Mouse (Mus musculus): ENCODE data around the gene Ptcra. TPM values are rescaled to one million over a fixed set of nuclear protein-coding genes. Genes with fewer than 3 reads are reported as not detected.
A peak's percentile ranks its signal among the peaks of the same experiment; 100 is the strongest.

The Ptcra gene
- polyA plus RNA-seq, 1 experiment: not detected

DNA sequence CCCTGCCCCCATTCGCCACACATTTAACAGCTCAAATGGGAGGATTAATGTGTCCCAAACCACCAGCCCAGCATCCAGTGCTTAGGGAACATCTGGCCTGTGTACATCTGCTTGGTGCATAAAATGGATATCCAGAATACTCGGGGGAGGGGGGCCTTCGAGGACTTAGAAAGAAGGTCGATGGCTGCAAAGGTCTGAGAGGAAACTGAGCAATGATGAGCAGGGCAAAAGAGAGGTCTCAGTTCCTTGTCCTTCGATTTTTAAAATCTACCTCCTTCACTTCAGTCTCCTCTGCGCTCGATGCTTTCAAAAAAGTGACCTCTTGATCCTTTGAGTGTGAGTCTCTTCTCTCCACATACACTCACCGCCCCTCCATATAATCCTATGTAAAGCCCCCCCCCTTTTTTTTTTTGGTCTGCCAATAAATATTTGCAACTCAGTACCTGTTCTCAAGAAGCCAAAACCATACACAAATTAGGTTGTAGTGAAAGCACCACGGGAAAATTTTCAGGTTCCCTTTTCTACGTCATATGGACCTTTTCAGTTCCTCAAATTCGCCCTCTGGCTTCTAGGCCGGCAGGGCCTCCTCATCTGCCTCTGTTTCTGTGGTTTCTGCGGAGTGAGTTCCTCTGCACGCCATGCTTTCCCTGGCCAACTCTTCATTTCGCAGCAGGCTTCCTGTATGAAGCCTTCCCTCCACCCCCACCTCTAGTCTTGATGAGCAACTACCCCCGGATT, 12.3 kb downstream of the Ptcra start:
- Histone ChIP-seq H3K4me1 (ENCODE audit: control insufficient read depth, insufficient read depth, low read length) (no peaks in the 10 kb centered on the region), H3K4me3 (replicated peaks; ENCODE audit: extremely low read depth, low read depth, low read length) (peak overlapping the region; percentile 86)
- no peak for DNase-seq
- TF ChIP-seq CTCF (IDR thresholded peaks at IDR 0.05; ENCODE audit: insufficient read depth, low read length) (no peak), POLR2A (IDR thresholded peaks at IDR 0.05; ENCODE audit: borderline replicate concordance, extremely low read depth, low read depth, low read length) (no peak)
- 17% methylated on average over 16 of the region's 16 CpGs for WGBS

DNA sequence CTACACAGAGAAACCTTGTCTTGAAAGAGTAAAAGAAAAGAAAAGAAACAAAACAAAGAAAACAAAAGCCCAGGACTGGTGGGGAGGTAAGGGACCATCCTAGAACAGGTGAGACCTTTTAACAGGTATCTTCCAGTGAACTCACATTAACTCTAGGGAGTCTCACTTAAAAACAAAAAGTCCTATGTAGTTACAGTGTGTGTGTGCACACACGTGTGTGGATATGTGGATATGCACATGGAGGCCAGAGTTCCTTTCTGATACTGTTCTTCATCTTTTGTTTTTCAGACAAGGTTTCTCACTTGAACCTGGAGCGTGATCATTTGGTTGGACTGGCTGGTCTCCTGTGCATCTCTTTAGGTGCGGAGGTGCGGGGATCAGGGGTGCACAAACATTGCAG, 12.9 kb downstream of the Ptcra start:
- no peak overlapping the region for H3K4me3 ChIP-seq (replicated peaks; ENCODE audit: extremely low read depth, low read depth, low read length)
- 89% methylated on average over 4 of the region's 4 CpGs for WGBS
- H3K4me1 ChIP-seq (ENCODE audit: control insufficient read depth, insufficient read depth, low read length): no peaks in the 10 kb centered on the region
- no peak for TF ChIP-seq POLR2A (IDR thresholded peaks at IDR 0.05; ENCODE audit: borderline replicate concordance, extremely low read depth, low read depth, low read length)
- TF ChIP-seq CTCF (IDR thresholded peaks at IDR 0.05; ENCODE audit: insufficient read depth, low read length): no peak
- DNase-seq: no peak

DNA sequence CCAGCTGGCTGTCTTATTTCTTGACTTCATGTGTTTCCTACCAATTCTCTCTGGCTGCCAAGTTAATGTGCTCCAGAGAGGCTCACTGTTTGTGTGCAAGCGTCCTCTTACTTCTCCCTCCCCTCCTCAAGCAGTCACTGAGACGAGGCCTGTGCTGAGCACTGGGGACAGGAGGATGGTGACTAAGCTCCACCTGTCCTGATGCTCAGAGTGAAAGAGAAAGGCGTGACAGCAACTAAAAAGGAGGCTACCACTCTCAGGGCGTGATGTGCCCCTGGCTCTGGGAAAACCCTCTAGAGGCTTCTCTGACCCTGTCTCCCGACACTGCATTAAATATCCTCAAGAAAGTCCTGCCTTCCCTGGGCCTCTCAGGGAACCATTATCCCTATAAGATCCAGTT, 14.2 kb downstream of the Ptcra start:
- Histone ChIP-seq H3K4me1 (ENCODE audit: control insufficient read depth, insufficient read depth, low read length) (no peaks in the 10 kb centered on the region), H3K4me3 (replicated peaks; ENCODE audit: extremely low read depth, low read depth, low read length) (no peak overlapping the region)
- TF ChIP-seq CTCF (IDR thresholded peaks at IDR 0.05; ENCODE audit: insufficient read depth, low read length) (no peak), POLR2A (IDR thresholded peaks at IDR 0.05; ENCODE audit: borderline replicate concordance, extremely low read depth, low read depth, low read length) (no peak)
- DNase-seq: no peak
- WGBS: 85% methylated on average over 5 of the region's 5 CpGs

DNA sequence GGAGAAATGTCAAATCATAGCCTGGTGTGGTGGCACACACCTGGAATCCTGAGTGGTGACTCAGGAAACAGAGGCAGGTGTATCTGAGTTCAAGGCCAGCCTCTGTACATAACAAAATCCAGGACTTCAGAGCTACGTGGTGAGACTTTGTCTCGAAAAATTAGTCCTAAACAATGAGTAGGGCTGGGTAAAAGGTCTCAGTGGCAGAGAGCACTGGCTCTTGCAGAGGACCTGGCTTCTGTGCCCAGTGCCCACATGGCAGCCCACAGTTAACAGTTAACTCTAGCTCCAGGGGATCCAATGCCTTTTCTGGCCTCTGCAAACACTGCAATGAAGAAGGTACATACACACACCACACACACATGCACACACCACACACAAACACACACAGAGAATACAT, 15.7 kb downstream of the Ptcra start:
- Histone ChIP-seq H3K4me1 (ENCODE audit: control insufficient read depth, insufficient read depth, low read length) (no peaks in the 10 kb centered on the region), H3K4me3 (replicated peaks; ENCODE audit: extremely low read depth, low read depth, low read length) (no peak overlapping the region)
- no peak for DNase-seq
- WGBS: 82% methylated on average over 2 of the region's 2 CpGs
- TF ChIP-seq POLR2A (IDR thresholded peaks at IDR 0.05; ENCODE audit: borderline replicate concordance, extremely low read depth, low read depth, low read length) (no peak), CTCF (IDR thresholded peaks at IDR 0.05; ENCODE audit: insufficient read depth, low read length) (no peak)

DNA sequence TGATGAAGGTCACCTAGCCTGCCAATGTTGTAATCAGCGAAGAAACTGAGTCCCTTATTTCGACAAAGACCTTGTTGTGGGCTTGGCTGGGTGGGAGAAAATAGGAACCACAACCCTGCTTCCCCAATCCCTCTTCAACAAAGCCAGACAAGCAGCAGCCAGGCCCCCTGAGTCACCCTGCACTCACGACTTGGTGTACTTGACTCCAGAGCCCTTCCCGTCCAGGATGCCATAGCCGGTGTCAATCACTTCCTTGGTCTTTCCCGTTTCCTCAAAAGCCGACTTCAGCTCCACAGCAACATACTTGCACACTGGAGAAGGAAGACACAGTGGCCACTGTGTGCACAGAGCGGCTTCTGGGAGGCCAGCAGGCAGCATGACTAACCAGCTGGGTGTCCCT, 16.3 kb downstream of the Ptcra start:
- 72% methylated on average over 8 of the region's 8 CpGs for WGBS
- TF ChIP-seq CTCF (IDR thresholded peaks at IDR 0.05; ENCODE audit: insufficient read depth, low read length) (no peak), POLR2A (IDR thresholded peaks at IDR 0.05; ENCODE audit: borderline replicate concordance, extremely low read depth, low read depth, low read length) (no peak)
- no peak for DNase-seq
- Histone ChIP-seq H3K4me3 (replicated peaks; ENCODE audit: extremely low read depth, low read depth, low read length) (no peak overlapping the region), H3K4me1 (ENCODE audit: control insufficient read depth, insufficient read depth, low read length) (no peaks in the 10 kb centered on the region)

DNA sequence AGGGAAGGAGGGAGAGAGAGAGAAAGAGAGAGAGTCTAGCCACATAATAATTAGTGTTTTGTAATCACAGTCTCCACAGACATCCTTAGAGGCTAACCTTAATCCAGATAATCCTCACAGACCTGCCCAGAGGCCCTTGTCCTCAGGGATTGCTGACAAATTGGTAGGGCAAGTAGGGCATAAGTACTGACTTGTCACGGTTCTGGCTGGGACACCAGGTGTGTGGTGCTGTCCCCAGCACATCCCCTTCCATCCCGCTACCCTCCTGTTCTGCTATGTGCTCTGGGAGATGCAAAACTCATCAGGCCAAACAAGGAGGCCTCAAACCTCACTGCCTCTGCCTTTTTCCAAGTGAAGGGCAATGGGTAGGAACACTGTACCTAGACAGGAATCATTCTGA, 18.0 kb downstream of the Ptcra start:
- WGBS: 91% methylated on average over 2 of the region's 2 CpGs
- TF ChIP-seq POLR2A (IDR thresholded peaks at IDR 0.05; ENCODE audit: borderline replicate concordance, extremely low read depth, low read depth, low read length): no peak
- TF ChIP-seq CTCF (IDR thresholded peaks at IDR 0.05; ENCODE audit: insufficient read depth, low read length): no peak
- Histone ChIP-seq H3K4me3 (replicated peaks; ENCODE audit: extremely low read depth, low read depth, low read length) (no peak overlapping the region), H3K4me1 (ENCODE audit: control insufficient read depth, insufficient read depth, low read length) (no peaks in the 10 kb centered on the region)
- DNase-seq: no peak

DNA sequence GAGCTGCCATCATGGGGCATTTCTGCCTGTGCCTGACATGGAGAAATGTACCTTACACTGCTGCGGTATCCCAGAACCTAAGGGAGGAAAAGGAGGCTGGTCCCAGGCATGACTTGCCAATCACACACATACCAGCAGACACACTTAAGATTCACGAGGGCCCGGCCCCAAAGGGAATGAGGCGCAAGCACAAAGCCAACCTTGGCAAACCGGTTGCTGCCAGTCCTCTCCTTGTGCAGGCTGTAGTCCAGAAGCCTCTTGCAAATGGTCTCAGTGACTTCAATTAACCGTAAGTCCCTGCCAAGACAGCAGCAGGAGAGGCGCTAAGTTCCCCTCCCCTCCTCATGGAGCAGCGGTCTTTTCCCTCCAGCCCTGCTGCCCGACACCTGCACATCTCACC, 20.5 kb downstream of the Ptcra start:
- H3K4me1 ChIP-seq (ENCODE audit: control insufficient read depth, insufficient read depth, low read length): no peaks in the 10 kb centered on the region
- peak; percentile 43 for DNase-seq
- no peak for TF ChIP-seq CTCF (IDR thresholded peaks at IDR 0.05; ENCODE audit: insufficient read depth, low read length)
- TF ChIP-seq POLR2A (IDR thresholded peaks at IDR 0.05; ENCODE audit: borderline replicate concordance, extremely low read depth, low read depth, low read length): no peak
- 75% methylated on average over 9 of the region's 9 CpGs for WGBS
- no peak overlapping the region for H3K4me3 ChIP-seq (replicated peaks; ENCODE audit: extremely low read depth, low read depth, low read length)

DNA sequence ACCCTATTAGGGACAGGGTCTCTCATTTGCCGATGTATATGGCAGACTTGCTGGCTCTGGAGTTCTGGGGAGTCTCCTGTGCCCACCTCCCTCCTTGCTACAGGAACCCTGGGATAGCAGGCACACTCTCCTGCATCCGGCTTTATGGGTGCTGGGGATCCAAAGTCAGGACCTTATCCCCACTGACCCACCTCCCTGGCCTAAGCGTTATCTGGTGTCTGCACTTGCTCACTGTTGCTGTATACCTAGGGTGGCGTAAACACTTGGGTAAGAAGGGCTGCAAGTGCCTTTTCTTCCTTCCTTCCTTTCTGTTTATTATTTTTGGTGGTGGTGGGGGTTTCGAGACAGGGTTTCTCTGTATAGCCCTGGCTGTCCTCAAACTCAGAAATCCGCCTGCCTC, 22.2 kb downstream of the Ptcra start:
- TF ChIP-seq CTCF (IDR thresholded peaks at IDR 0.05; ENCODE audit: insufficient read depth, low read length): no peak
- no peak for TF ChIP-seq POLR2A (IDR thresholded peaks at IDR 0.05; ENCODE audit: borderline replicate concordance, extremely low read depth, low read depth, low read length)
- no peak for DNase-seq
- no peaks in the 10 kb centered on the region for H3K4me1 ChIP-seq (ENCODE audit: control insufficient read depth, insufficient read depth, low read length)
- no peak overlapping the region for H3K4me3 ChIP-seq (replicated peaks; ENCODE audit: extremely low read depth, low read depth, low read length)
- WGBS: 80% methylated on average over 6 of the region's 6 CpGs

DNA sequence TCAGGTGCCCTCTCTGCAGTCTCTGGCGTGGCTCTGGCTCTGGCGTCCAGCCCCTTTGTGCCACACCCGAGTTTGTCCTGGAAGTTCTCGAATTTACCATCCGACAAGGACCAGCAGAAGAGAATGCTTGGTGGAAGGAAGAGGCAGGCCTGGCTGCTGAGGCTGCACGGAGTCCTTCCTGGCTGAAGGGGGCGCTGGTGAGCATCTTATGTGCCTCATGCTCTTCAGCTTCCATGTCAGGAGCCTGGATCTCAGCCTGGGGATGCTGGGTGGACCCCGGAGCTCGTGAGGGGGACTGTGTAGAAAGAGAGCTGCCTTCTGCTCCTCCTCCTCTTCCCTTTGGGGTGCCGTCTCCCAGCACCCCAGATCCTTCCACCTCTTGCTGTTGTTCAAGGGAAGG, 27.4 kb downstream of the Ptcra start:
- Histone ChIP-seq H3K4me1 (ENCODE audit: control insufficient read depth, insufficient read depth, low read length) (no peaks in the 10 kb centered on the region), H3K4me3 (replicated peaks; ENCODE audit: extremely low read depth, low read depth, low read length) (no peak overlapping the region)
- peak; percentile 35 for DNase-seq
- TF ChIP-seq CTCF (IDR thresholded peaks at IDR 0.05; ENCODE audit: insufficient read depth, low read length): peak; percentile 46
- no peak for TF ChIP-seq POLR2A (IDR thresholded peaks at IDR 0.05; ENCODE audit: borderline replicate concordance, extremely low read depth, low read depth, low read length)
- WGBS: 65% methylated on average over 10 of the region's 10 CpGs

DNA sequence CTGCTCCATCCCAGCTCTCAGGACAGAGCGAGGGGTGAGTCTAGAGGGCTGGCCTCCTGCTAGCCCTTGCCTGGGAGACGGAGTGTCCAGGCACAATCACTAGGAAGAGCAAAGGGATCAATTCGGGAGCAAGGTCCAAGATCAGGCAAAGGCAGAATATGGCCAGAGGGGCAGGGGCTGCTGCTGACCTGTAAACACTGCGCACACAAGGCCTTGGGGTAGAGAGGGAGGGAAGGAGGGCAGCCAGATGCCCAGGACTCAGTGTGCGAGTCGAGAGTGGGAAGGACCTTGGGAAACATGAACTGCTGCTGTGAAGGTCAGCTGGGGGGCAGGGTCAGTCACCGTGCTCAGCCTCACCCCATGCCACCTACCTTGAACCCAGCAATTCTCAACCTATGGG, 28.2 kb downstream of the Ptcra start:
- WGBS: 91% methylated on average over 7 of the region's 7 CpGs
- H3K4me3 ChIP-seq (replicated peaks; ENCODE audit: extremely low read depth, low read depth, low read length): no peak overlapping the region
- DNase-seq: no peak
- TF ChIP-seq POLR2A (IDR thresholded peaks at IDR 0.05; ENCODE audit: borderline replicate concordance, extremely low read depth, low read depth, low read length) (no peak), CTCF (IDR thresholded peaks at IDR 0.05; ENCODE audit: insufficient read depth, low read length) (no peak)
- no peaks in the 10 kb centered on the region for H3K4me1 ChIP-seq (ENCODE audit: control insufficient read depth, insufficient read depth, low read length)

Data from lung, adult 2 months (tissue).